Mouse (Mus musculus) MEL (cell line): ENCODE data around the gene Ceacam3.

ENCODE experiments used
- CTCF ChIP-seq, 3 experiments: IDR thresholded peaks in 2 of 3; conservative IDR thresholded peaks in 1 of 3; 2 replicates each; pipeline ENCODE4 v1.5.1; 2011 to 2012; ENCODE audit warnings: low read length in 3 of 3, low read depth in 2 of 3, mild to moderate bottlenecking in 2 of 3, improper control_type of control experiment in 1 of 3, inconsistent platforms in 1 of 3, mixed read lengths in 1 of 3, moderate library complexity in 1 of 3; ENCODE audit not compliant: control insufficient read depth in 1 of 3, insufficient read depth in 1 of 3, poor library complexity in 1 of 3, severe bottlenecking in 1 of 3
- EP300 ChIP-seq, 2 experiments: IDR thresholded peaks; 2 replicates each; pipeline ENCODE4 v1.6.1; 2011; ENCODE audit warnings: improper control_type of control experiment in 2 of 2, low read length in 2 of 2, low read depth in 1 of 2, mild to moderate bottlenecking in 1 of 2
- GATA1 ChIP-seq: IDR thresholded peaks from 2 replicates; pipeline ENCODE4 v1.6.1; 2011; ENCODE audit warnings: low read depth, low read length, improper control_type of control experiment
- JUND ChIP-seq: IDR thresholded peaks from 2 replicates; pipeline ENCODE4 v1.6.1; 2011; ENCODE audit warnings: low read depth, mild to moderate bottlenecking, improper control_type of control experiment, low read length
- KAT2A ChIP-seq: conservative IDR thresholded peaks from 2 replicates; pipeline ENCODE4 v1.6.1; 2012; ENCODE audit warnings: low read depth, low read length, improper control_type of control experiment, inconsistent platforms
- RCOR1 ChIP-seq: IDR thresholded peaks from 2 replicates; pipeline ENCODE4 v1.6.1; 2012; ENCODE audit warnings: low read depth, mild to moderate bottlenecking, inconsistent platforms, low read length, improper control_type of control experiment
- TCF12 ChIP-seq: IDR thresholded peaks from 2 replicates; pipeline ENCODE4 v1.6.1; 2014; ENCODE audit warnings: low read depth, mild to moderate bottlenecking, inconsistent platforms, low read length, improper control_type of control experiment, moderate library complexity
- ZC3H11A ChIP-seq: IDR thresholded peaks from 2 replicates; pipeline ENCODE4 v1.6.1; 2012; ENCODE audit warnings: low read depth, mild to moderate bottlenecking, inconsistent platforms, low read length, improper control_type of control experiment
- ZKSCAN1 ChIP-seq: IDR thresholded peaks from 2 replicates; pipeline ENCODE4 v1.6.1; 2012; ENCODE audit warnings: low read depth, mild to moderate bottlenecking, inconsistent platforms, low read length, improper control_type of control experiment, moderate library complexity

GRCm38 (mm10) chr7:17171827-17172226 is 21.7 kb downstream of the Ceacam3 start:
- TF ChIP-seq EP300 (IDR thresholded peaks at IDR 0.05; ENCODE audit: low read depth in 1 of 2, low read length in 2 of 2) (no peak), GATA1 (no peak), RCOR1 (no peak), CTCF (IDR thresholded peaks at IDR 0.05 in 2 of 3, conservative IDR thresholded peaks at IDR 0.05 in 1 of 3; ENCODE audit: control insufficient read depth in 1 of 3, insufficient read depth in 1 of 3, low read depth in 2 of 3, low read length in 3 of 3, poor library complexity in 1 of 3, severe bottlenecking in 1 of 3) (no peak), ZC3H11A (no peak), ZKSCAN1 (no peak), TCF12 (no peak), KAT2A (no peak), JUND (no peak)
